Mouse (Mus musculus) gastrocnemius, postnatal 14 days (tissue): ENCODE results near the gene Smpdl3b. TPM values are rescaled to one million over a fixed set of nuclear protein-coding genes. Genes with fewer than 3 reads are reported as not detected.
"Not testable (repeated sequence)": the region's sequence is repeated elsewhere in the genome, so short reads cannot be mapped to it uniquely, and the experiment has no call there.

ENCODE experiments used
- DNase-seq: peaks from one replicate; pipeline ENCODE4 v3.0.0; 2021; ENCODE audit warnings: mixed read lengths
- intact Hi-C: fragments of 180-260 bp; cut with DNase I; formaldehyde crosslinking; loops from one replicate; pipeline ENCODE4 v1.15.1; 2025; ENCODE audit warnings: low total_unique reads
- total RNA-seq, 2 experiments: library from RNA; stranded (reverse); gene quantifications; 2 replicates each; pipeline ENCODE4 v1.2.3; 2021

Gene Smpdl3b
- total RNA-seq, 2 experiments from 2014 or later = 1.9 to 3.0 TPM

DNA sequence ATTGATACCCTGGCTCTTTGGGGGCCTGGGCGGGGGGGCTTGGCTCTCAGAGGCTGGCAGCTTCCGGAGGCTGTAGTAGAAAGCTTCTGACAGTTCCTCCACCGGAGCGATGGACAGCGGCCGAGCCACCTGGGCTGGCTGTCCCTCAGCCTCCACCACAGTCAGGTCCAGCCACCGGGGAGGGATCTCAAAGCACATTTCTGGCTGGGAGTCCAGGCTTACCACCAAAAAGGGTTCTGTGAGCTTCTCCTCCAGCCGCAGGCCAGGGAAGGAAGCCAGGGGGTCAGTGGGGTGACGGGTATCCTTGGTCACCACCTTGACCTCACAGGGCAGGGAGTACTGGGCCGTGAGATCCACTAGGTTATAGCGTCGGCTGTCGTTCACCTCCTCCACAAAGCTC is 28.2 kb upstream of the Smpdl3b start:
- no peak for DNase-seq
- intact Hi-C loops = no loop called here

DNA sequence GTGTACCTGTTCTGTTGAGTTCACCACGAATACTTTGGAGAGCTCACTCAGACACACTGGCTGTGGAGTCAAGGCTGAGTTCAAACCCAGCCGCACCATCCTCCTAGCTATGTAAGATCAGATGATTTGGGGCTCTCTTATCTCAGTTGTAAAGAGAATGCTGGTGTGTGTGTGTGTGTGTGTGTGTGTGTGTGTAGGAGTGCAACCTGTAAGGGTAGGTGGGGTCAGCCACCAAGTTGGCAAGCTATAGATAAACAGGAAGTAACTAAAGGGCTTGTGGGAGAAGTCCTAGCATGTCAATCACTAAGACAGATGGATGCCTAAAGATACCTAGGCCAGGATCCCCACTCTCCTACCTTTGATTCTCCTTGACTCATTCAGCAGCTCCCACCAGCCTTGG is 26.7 kb upstream of the Smpdl3b start:
- no peak for DNase-seq
- intact Hi-C loops = loop anchor here (5.0 kb wide), 1 partner anchor 149 kb away; no protein-coding TSS in a partner anchor

DNA sequence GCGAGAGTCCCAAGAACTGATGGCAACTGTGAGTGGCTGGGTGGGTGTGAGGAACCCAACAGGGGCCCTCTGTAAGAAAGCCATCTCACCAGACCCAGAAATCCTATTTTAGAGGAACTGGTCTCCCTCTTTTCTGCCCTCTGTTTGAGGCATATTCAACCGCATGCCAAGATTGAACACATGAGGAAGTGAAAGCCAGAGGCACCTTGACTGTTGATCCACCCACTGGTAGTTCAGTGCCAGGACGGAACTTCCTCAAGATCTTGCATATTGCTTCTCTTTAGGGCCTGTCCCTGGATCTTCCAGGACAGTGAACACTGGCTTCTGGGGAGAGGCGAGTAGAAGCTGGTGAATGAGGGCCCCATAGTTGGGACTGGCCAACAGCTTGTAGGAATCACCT is 23.2 kb upstream of the Smpdl3b start:
- intact Hi-C loops = loop anchor here (5.0 kb wide), 1 partner anchor 152 kb away; no protein-coding TSS in a partner anchor
- DNase-seq = no peak

DNA sequence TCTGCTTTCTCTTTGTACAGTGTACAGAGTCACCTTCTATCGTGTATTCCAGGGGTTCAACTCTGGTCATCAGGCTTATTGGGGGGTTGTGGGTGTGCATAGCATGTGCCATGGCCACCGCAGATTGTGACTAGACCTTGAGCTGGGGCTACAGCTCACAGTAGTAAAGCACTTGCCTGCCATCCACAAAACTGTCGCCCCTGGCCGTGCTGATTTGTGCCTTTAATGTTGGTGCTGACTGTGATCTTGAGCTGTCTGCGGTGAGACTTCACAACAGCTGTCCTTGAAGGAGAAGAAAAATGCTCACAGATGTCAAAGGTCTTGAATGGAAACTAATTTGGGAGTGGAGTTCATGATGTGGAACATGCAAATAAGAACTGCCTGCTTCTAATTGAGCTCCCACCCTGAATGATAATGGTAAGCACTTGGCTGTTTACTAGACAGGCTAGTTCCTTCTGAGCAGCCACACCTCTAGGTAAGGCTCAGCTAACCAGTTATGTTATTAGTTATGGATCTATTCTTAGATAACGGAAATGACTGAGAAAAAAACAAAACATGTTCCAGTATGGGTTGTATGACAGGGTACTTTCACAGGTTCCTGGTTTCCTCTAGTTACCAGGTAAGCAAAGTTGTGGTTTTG is 21.6 kb upstream of the Smpdl3b start:
- DNase-seq = no peak
- intact Hi-C loops = no loop called here

DNA sequence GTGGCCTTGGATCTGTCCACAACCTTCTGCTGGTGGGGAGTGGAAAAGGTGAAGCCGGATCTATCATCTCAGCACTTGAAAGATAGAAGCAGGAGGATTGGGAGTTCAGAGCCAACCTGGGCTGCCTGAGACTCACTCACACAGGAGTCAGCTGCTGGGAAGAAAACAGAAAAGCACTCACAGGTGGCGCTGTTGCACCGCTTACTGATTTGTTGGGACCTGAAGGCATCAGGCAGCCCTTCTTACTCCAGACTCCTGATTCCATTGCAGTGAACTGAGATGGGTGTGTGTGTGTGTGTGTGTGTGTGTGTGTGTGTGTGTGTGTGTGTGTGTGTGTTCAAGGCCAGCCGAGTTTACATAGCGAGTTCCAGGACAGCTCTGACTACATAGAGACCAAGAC is 19.7 kb upstream of the Smpdl3b start:
- intact Hi-C loops = no loop called here
- DNase-seq = peak; percentile 52

DNA sequence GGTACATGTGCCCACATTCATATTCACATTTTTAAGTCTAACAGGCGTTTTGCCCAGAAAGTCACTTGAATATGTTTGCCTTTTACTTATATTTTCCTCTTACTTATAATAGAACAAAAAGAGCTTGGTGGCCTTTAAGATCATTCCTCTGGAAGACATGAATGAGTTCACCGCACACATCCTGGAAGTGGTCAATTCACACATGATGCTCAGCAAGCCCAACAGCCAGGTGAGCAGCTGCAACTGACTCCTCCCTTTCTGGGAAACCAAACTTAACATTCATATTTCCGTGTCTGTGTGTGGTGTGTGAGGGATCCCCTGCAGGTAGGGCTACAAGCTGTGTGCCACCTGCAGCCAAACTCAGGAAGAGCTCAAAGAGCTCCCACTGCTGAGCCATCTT is 17.9 kb upstream of the Smpdl3b start:
- no peak for DNase-seq
- intact Hi-C loops = loop anchor here (5.0 kb wide), 1 partner anchor 47 kb away; no protein-coding TSS in a partner anchor

DNA sequence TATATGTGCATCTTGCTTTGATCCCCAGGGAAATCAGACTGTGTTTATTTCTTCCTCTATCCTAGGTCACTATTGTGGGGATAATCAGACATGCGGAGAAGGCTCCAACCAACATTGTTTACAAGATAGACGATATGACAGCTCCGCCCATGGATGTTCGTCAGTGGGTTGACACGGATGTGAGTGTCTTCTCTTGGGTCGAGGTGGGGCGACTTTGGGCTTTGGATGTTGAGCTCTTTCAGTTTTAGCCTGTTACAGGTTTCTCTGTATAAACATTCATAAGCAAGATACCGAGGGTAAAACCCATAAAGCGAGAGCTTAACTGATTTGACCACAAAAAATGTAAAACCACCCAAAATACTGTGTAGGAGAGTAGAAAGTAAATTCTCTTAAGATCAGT is 14.7 kb upstream of the Smpdl3b start:
- intact Hi-C loops = loop anchor here (5.0 kb wide), 1 partner anchor 51 kb away; no protein-coding TSS in a partner anchor
- no peak for DNase-seq

DNA sequence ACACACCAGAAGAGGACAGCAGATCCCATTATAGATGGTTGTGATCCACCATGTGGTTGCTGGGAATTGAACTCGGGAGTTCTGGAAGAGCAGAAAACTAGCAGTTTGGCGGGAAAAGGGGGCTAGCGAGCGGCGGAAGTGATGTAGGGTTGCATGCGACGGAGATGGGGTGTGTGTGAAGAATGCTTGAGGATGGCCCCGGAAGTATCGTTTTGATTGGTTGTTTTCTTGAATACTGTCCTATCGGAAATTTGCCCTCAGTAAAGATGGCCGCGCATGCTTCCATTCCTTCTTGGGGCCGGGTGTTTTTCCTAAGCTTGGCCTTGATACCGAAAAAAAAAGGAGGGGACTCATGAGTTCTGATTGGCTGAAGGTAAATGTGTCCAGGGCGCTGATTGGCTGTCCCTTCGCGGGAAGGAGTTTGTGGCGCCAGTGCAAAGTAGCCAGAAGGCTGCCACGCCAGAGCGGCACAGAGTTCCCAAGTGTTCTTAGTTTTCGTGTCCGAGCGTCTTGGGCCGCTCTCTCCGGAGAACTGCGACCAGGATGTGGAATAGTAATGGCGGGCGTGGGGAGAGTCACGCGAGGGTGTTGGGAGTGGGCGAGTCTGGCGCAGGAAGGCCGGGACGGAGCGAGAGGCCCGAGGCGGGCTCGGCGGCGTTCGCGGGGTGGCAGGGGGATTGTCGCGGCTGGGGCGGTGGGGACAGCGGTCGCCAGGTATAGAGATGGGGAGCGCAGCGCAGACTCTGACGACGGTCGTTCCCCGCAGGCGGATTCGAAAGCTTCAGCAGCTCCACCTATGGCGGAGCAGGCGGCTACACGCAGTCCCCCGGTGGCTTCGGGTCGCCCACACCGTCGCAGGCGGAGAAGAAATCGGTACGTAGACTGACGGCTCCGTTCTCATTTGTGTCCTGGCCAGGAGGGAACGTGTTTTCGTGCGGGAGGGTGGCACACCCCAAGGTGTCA is 11.1 kb upstream of the Smpdl3b start, which contains the start of gene Rpa2:
Rpa2 (plus strand) TSS at position 419 of the 963 bp plus-strand sequence.
- DNase-seq = peak; percentile 96
- intact Hi-C loops = no loop called here

DNA sequence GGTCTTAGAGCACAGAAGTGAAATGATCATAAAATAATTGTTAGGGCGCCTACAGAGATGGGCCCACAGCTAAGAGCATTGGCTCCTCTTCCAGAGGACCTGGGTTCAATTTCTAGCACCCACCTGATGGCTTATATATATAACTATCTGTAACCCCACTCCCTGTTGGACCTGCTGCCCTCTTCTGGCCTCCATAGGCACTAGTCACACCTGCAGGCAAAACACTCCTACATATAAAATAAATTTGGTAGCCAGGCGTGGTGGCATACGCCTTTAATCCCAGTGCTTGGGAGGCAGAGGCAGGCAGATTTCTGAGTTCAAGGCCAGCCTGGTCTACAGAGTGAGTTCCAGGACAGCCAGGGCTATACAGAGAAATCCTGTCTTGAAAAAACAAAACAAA is 6.1 kb upstream of the Smpdl3b start:
- intact Hi-C loops, DNase-seq: not testable (repeated sequence)

DNA sequence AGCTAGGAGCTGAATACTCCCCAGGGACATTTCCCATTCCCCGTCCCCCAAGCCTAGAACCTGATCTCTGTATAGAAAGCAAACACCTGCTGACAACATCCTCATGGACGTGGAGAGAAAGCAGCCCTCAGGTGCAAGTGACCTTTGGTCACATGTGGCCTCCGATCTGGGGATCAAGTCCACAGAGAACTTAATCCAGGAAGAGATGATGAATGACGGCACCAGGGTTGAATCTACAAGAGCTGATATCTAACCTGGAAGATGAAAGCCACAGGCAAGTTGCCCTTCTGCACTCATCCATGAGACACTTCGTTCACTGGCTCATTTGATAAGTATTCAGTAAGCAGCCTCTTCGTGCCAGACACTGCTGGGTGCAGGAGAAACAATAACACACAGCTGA is 5.5 kb upstream of the Smpdl3b start:
- intact Hi-C loops = no loop called here
- no peak for DNase-seq

DNA sequence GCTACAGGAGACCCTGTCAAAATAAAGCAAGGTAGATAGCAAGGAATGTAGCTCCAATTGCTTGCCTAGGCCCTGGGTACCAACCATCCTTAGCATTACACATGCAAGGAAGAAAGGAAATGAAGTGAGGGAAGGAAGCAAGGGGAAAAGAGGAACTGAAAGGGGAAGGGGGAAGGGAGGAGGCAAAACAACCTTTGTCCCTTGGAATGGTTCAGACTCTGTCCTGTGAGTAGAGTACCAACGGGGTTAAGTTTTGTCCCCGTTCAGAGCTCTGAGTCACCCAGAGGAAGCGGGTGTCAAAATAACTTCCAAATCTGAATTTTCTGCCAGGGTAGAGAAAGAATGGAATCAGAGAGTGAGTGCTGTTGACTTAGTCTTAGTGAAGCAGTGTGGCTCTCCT is 3.2 kb upstream of the Smpdl3b start:
- intact Hi-C loops = no loop called here
- DNase-seq = no peak

DNA sequence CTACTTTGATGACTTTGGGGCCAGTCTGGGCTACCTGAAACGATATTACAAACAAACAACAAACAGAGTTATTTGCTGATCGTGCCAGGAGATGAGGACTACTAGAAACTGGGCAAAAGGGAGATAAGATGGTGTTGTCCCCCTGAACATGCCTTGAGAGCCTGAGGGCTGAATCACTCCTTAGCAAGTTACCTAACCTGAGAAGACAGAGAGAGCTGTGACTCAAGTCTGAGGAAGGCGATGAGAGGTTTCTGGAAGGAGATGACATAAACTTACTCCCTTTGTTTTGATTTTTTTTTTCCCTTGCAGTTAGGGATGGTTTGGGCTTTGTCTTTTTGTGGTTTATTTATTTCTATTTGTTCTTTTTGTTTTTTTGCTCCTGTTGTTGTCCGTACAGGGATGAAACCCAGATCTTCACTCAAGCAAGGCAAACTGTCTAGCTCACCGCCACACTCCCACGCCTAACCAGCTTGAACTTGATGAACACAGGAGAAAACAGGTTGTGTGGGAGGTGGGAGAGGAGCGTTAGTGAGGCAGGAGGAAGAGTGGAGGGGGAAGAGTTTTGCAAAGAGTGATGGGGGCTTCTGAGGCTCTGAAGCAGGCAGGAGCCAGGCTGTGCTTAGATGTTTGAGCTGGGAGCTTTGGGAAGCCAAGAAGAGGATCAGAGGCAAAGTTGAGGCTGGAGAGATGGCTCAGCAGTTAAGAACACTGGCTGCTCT is 740 bp upstream of the Smpdl3b start:
- no peak for DNase-seq
- intact Hi-C loops = no loop called here

DNA sequence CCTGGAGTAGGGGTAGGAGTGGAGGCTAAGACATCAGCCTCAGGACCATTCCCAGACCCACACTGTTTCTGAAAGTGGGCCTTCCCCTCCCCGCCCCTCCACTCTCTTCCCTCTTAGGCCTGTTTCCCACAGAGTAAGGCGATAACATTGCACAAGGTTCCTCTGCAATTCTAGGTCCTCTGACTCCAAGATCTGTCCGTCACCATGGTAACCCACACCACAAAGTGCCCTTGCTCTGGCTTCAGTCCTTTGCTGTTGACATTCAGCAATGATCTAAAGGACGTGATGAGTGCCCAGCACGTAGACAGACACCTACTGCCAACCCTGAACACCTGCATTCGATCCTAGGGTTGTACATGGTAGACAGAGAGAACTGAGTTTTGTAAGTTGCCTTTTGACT is 4.1 kb downstream of the Smpdl3b start:
- DNase-seq = no peak
- intact Hi-C loops = no loop called here

DNA sequence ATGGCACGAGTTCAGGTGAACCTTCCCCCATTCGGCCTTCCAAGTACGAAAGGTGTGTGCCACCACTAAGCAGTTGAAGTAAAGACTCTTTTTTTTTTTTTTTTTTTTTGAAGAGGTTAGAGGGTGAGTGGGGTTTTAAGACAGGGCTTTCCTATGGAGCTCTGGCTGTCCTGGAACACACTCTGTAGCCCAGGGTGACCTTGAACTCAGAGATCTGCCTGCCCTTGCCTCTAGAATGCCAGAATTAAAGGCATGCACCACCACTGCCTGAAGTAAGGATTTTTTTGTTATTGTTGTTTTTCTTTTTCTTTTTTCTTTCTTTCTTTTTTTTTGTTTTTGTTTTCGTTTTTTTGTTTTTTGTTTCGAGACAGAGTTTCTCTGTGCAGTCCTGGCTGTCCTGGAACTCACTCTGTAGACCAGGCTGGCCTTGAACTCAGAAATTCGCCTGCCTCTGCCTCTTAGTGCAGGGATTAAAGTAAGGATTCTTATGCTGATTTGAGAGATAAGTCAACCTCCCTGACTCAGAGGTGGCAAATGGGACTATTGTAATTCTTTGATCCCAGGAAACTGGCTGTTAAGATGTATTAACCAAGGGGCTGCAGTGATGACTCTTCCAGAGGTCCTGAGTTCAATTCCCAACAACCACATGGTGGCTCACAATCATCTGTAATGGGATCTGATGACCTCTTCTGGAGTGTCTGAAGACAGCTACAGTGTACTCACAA is 7.6 kb downstream of the Smpdl3b start:
- DNase-seq = no peak
- intact Hi-C loops = no loop called here

DNA sequence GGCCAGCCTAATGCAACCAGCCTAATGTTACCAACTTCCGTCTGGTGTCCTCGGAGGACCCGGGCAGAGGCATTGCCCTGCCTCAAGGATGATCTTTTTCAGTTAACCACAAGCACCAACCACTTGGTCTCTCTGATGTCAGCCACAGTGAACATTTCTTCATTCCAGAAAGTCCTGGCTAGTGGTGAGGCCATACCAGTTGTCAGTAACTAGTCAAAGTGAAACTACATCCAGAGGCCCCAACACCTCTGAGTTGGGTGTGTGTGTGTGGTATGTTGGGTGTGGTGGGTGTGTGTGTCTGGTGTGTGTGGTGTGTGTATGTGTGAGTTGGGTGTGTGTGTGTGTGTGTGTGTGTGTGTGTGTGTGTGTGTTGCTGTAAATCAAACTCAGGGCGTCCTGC is 8.3 kb downstream of the Smpdl3b start:
- no peak for DNase-seq
- intact Hi-C loops = no loop called here

DNA sequence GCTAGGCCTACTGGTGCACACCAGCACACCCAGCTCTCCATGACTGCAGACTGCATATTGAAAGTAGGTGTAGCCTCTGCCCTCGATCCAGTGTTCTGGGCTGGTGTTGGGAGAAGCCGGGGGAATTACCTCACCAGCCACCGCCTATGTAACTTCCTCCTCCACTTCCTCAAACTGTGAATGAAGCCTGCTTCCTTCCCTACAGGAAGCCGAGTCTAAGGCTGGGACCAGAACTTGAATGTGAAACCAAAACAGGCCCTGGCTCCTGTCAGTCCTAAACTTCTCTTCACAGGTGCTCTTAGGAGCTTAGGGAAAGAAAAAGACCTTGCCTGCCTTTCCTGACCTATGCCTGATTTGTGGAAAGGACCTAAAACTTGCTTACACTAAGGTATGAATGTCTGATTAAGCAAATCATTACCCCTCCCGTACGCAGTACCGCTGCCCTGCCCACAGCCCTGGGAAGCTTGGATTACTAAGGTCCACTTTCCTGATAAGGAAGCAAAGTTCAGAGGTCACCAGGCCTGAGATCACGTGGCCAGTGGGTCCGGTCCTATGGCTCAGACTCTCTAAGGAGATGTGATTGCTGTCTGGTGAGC is 9.3 kb downstream of the Smpdl3b start:
- intact Hi-C loops = no loop called here
- DNase-seq = no peak

DNA sequence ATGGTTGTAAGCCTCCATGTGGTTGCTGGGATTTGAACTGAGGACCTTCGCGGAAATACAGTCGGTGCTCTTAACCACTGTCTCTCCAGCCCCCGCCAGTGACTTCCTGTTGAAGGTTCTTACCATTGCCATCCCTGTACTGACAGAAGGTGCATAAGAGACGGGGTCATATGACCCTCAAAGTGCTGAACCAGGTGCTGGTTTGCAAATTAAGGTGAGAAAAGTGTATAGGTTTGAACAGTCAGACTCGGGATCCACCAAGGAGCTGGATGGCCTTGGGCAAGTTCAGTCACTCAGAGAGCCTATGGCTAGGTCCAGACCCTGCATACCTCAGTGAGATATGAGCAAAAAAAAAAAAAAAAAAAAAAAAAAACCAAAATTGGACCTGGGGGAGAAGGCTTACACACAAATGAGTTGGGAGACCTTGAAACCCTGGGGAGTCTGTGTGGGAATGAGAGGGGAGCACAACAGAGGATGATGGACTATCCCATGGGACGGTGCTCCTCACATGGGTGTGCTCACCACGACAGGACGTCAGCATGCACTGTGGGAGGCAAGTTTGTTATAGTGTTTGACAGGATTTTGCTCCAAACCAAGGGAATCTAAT is 10.0 kb downstream of the Smpdl3b start:
- intact Hi-C loops = no loop called here
- no peak for DNase-seq

DNA sequence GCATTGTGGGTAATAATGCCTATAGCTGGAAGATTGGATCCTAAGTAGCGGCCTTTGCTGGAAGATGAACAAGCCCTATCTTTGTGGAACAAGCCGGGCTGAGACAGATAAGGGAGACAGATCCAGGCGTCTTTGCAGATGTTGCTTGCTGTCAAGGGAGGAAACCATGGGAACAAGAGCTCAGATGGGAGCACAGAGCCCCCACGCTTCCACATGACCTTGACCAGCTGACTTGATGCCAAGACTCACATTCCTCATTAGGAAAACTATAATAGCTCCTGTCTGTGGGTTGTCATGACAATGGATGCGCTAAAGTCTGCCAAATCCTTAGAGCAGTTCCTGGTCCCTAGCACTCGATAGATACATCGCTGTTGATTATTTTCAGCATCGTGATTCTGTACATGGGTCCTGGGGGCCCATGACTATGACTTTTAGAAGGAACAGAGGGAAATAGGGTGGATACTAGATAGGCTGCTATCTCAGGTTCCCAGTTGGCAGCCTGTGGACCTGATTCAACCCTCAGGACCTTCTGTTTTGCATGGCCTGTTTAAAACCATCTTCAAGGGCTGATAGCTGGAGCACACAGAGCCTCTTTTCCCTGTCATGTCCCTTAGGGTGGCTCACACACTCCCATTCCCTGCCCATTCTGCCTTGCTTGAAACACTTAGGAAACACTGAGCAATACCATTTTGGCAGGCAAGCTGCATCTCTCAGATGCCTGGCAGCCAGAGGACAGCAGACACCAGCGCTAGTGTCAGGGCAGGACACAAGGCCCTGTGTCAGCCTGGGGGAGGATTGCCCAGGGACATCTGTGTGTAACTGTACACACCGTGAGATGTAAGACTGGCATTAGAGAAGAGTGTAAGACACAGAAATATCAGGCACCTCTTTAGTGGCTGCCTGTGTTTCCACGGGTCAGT is 12.8 kb downstream of the Smpdl3b start:
- peak; percentile 37 for DNase-seq
- intact Hi-C loops = no loop called here
